Mouse (Mus musculus) lung, adult 2 months (tissue): ENCODE results near the gene Ccdc136.

Experiments
- CTCF ChIP-seq: fragments of 200-500 bp; IDR thresholded peaks from 2 replicates; pipeline ENCODE4 v1.5.1; 2011; ENCODE audit warnings: mild to moderate bottlenecking, low read length, control low read depth; ENCODE audit not compliant: insufficient read depth
- POLR2A ChIP-seq: fragments of 200-500 bp; IDR thresholded peaks from 2 replicates; pipeline ENCODE4 v1.6.1; 2011; ENCODE audit warnings: low read depth, mild to moderate bottlenecking, control low read depth, low read length, borderline replicate concordance; ENCODE audit errors: extremely low read depth

GRCm38 (mm10) chr6:29428171-29428570 lies 32.1 kb downstream of the Ccdc136 start:
- TF ChIP-seq POLR2A (no peak), CTCF (no peak)
